Mouse (Mus musculus) MEL (cell line): ENCODE results near the gene Wdr34.

Source experiments
- EP300 ChIP-seq, 2 experiments: IDR thresholded peaks; 2 replicates each; pipeline ENCODE4 v1.6.1; 2011; ENCODE audit warnings: improper control_type of control experiment in 2 of 2, low read length in 2 of 2, low read depth in 1 of 2, mild to moderate bottlenecking in 1 of 2
- GABPA ChIP-seq: IDR thresholded peaks from 2 replicates; pipeline ENCODE4 v1.6.1; 2012; ENCODE audit warnings: low read depth, mild to moderate bottlenecking, inconsistent platforms, low read length, improper control_type of control experiment, moderate library complexity
- NELFE ChIP-seq: IDR thresholded peaks from 2 replicates; pipeline ENCODE4 v1.6.1; 2011; ENCODE audit warnings: low read depth, low read length, improper control_type of control experiment
- POLR2A ChIP-seq, 2 experiments: IDR thresholded peaks; 2 replicates each; pipeline ENCODE4 v1.6.1; 2011 to 2012; ENCODE audit warnings: low read length in 2 of 2, mild to moderate bottlenecking in 2 of 2, control low read depth in 1 of 2, improper control_type of control experiment in 1 of 2, low read depth in 1 of 2, moderate library complexity in 1 of 2; ENCODE audit not compliant: control insufficient read depth in 1 of 2, insufficient read depth in 1 of 2, poor library complexity in 1 of 2
- SIN3A ChIP-seq: IDR thresholded peaks from 2 replicates; pipeline ENCODE4 v1.6.1; 2012; ENCODE audit warnings: low read length, improper control_type of control experiment, inconsistent platforms
- TBP ChIP-seq: IDR thresholded peaks from 2 replicates; pipeline ENCODE4 v1.8.0; 2011; ENCODE audit warnings: low read depth, low read length, improper control_type of control experiment
- TCF12 ChIP-seq: IDR thresholded peaks from 2 replicates; pipeline ENCODE4 v1.6.1; 2014; ENCODE audit warnings: low read depth, mild to moderate bottlenecking, inconsistent platforms, low read length, improper control_type of control experiment, moderate library complexity
- USF1 ChIP-seq: IDR thresholded peaks from 2 replicates; pipeline ENCODE4 v1.6.1; 2014; ENCODE audit warnings: low read depth, mild to moderate bottlenecking, inconsistent platforms, low read length, improper control_type of control experiment, moderate library complexity
- USF2 ChIP-seq, 2 experiments: IDR thresholded peaks; 2 replicates each; pipeline ENCODE4 v1.6.1; 2011 to 2012; ENCODE audit warnings: improper control_type of control experiment in 2 of 2, low read length in 2 of 2, borderline replicate concordance in 1 of 2, inconsistent platforms in 1 of 2, low read depth in 1 of 2, mild to moderate bottlenecking in 1 of 2; ENCODE audit not compliant: insufficient read depth in 1 of 2

DNA sequence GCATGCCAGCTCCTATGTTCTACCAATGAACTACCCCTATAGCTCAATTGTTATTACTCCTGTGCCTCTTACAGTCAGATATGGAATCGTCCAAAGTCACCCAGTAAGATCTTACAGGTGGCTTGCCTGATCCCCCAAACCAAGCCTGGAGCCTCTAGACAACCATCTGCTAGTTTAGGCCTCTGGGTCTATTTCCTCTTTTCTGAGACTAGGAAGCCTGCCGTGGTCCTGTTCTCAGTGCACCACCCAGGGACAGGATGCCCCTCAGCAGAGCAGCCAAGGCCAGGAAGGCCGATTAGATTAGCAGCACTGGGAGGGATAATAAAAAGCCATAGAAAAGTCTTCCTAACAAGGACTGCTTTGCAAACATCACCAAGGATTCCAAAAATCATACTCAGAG, 1.1 kb upstream of the Wdr34 start:
- TF ChIP-seq TCF12, result peak; percentile 56
- no peak for TF ChIP-seq USF1
- TF ChIP-seq SIN3A, result 0 out of 2 replicates have a peak, but pooled peaks have one; percentile 40
- TF ChIP-seq USF2 (IDR thresholded peaks at IDR 0.05; ENCODE audit: borderline replicate concordance in 1 of 2, insufficient read depth in 1 of 2, low read depth in 1 of 2, low read length in 2 of 2), result no peak
- TF ChIP-seq POLR2A (IDR thresholded peaks at IDR 0.05; ENCODE audit: control insufficient read depth in 1 of 2, insufficient read depth in 1 of 2, low read depth in 1 of 2, low read length in 2 of 2, poor library complexity in 1 of 2), result peak in 1 of 2 experiments; percentile 69; a peak in 1 of 4 replicates
- no peak for TF ChIP-seq GABPA
- peak in 1 of 2 experiments; percentile 56 for TF ChIP-seq EP300 (IDR thresholded peaks at IDR 0.05; ENCODE audit: low read depth in 1 of 2, low read length in 2 of 2)
- peak; percentile 46 for TF ChIP-seq NELFE
- TF ChIP-seq TBP, result peak; percentile 91
